Mouse (Mus musculus) liver, postnatal 0 days (tissue): ENCODE results near the gene Wdr1.

Experiments used
- CTCF ChIP-seq: sonication (generic); IDR thresholded peaks from 2 replicates; pipeline ENCODE4 v1.5.1; 2016; ENCODE audit warnings: antibody characterized with exemption, low read depth
- EP300 ChIP-seq: IDR thresholded peaks from 2 replicates; pipeline ENCODE4 v1.6.1; 2016; ENCODE audit warnings: antibody characterized with exemption, low read depth, mild to moderate bottlenecking

- TF ChIP-seq CTCF = no peak
- no peak for TF ChIP-seq EP300
Observed at GRCm38 (mm10) chr5:38532084-38532483, 30.9 kb downstream of the Wdr1 start.
